Mouse (Mus musculus): ENCODE data around the gene Caprin1. TPM values are rescaled to one million over a fixed set of nuclear protein-coding genes. Genes with fewer than 3 reads are reported as not detected.

Caprin1 gene
- total RNA-seq, 2 experiments from 2014 or later, result 537 to 571 TPM

- no peak for DNase-seq
- intact Hi-C loops (cut with DNase I), result no loop called here
Observed at GRCm38 (mm10) chr2:103802422-103802821, 5.0 kb upstream of the Caprin1 start.

GRCm38 (mm10) chr2:103796861-103797466 lies 485 bp downstream of the Caprin1 start:
- peak; percentile 90 for DNase-seq
- intact Hi-C loops (cut with DNase I), result no loop called here

GRCm38 (mm10) chr2:103796211-103796860 lies 1.1 kb downstream of the Caprin1 start:
- intact Hi-C loops (cut with DNase I), result no loop called here
- peak; percentile 53 for DNase-seq

- intact Hi-C loops (cut with DNase I), result no loop called here
- peak; percentile 80 for DNase-seq
Observed at GRCm38 (mm10) chr2:103795843-103796210, 1.6 kb downstream of the Caprin1 start.

GRCm38 (mm10) chr2:103792009-103792408 lies 5.4 kb downstream of the Caprin1 start:
- intact Hi-C loops (cut with DNase I), result no loop called here
- DNase-seq, result no peak

GRCm38 (mm10) chr2:103785735-103786134 lies 11.7 kb downstream of the Caprin1 start:
- DNase-seq, result no peak
- intact Hi-C loops (cut with DNase I), result loop anchor here (10.0 kb wide), 1 partner anchor 219 kb away; no protein-coding TSS in a partner anchor

GRCm38 (mm10) chr2:103784621-103785020 lies 12.8 kb downstream of the Caprin1 start:
- intact Hi-C loops (cut with DNase I), result loop anchor here (10.0 kb wide), 1 partner anchor 220 kb away; no protein-coding TSS in a partner anchor
- DNase-seq, result no peak

GRCm38 (mm10) chr2:103762492-103762891 lies 35.0 kb downstream of the Caprin1 start:
- no peak for DNase-seq

GRCm38 (mm10) chr2:103761993-103762392 lies 35.5 kb downstream of the Caprin1 start:
- intact Hi-C loops (cut with DNase I), result no loop called here
- DNase-seq, result no peak

More at GRCm38 (mm10) chr2:103762492-103762891, 35.0 kb downstream of the Caprin1 start:
- intact Hi-C loops (cut with DNase I), result no loop called here

GRCm38 (mm10) chr2:103760906-103761716 lies 36.3 kb downstream of the Caprin1 start, which contains the start of gene Nat10:
Gene Nat10 (minus strand): TSS chr2:103761270.
- DNase-seq, result peak; percentile 98
- intact Hi-C loops (cut with DNase I), result no loop called here

GRCm38 (mm10) chr2:103760421-103760820 lies 37.0 kb downstream of the Caprin1 start:
- no peak for DNase-seq
- intact Hi-C loops (cut with DNase I), result no loop called here

GRCm38 (mm10) chr2:103755458-103756085 lies 41.9 kb downstream of the Caprin1 start:
- DNase-seq, result no peak
- intact Hi-C loops (cut with DNase I), result no loop called here

GRCm38 (mm10) chr2:103754614-103755013 lies 42.8 kb downstream of the Caprin1 start:
- intact Hi-C loops (cut with DNase I), result no loop called here
- no peak for DNase-seq

GRCm38 (mm10) chr2:103751771-103752170 lies 45.7 kb downstream of the Caprin1 start:
- intact Hi-C loops (cut with DNase I), result no loop called here
- DNase-seq, result no peak

GRCm38 (mm10) chr2:103749091-103749490 lies 48.4 kb downstream of the Caprin1 start:
- intact Hi-C loops (cut with DNase I), result loop anchor here (10.0 kb wide), 1 partner anchor 284 kb away; no protein-coding TSS in a partner anchor
- no peak for DNase-seq

- intact Hi-C loops (cut with DNase I), result loop anchor here (10.0 kb wide), 1 partner anchor 283 kb away; no protein-coding TSS in a partner anchor
- no peak for DNase-seq
Observed at GRCm38 (mm10) chr2:103747891-103748290, 49.6 kb downstream of the Caprin1 start.

GRCm38 (mm10) chr2:103746761-103747160 lies 50.7 kb downstream of the Caprin1 start:
- intact Hi-C loops (cut with DNase I), result loop anchor here (10.0 kb wide), 1 partner anchor 282 kb away; no protein-coding TSS in a partner anchor

GRCm38 (mm10) chr2:103746096-103746495 lies 51.4 kb downstream of the Caprin1 start:
- intact Hi-C loops (cut with DNase I), result loop anchor here (10.0 kb wide), 1 partner anchor 281 kb away; no protein-coding TSS in a partner anchor

More at GRCm38 (mm10) chr2:103746761-103747160, 50.7 kb downstream of the Caprin1 start:
- DNase-seq, result no peak

GRCm38 (mm10) chr2:103745481-103745880 lies 52.0 kb downstream of the Caprin1 start:
- intact Hi-C loops (cut with DNase I), result loop anchor here (10.0 kb wide), 1 partner anchor 281 kb away; no protein-coding TSS in a partner anchor

More at GRCm38 (mm10) chr2:103746096-103746495, 51.4 kb downstream of the Caprin1 start:
- no peak for DNase-seq

GRCm38 (mm10) chr2:103743988-103744387 lies 53.5 kb downstream of the Caprin1 start:
- intact Hi-C loops (cut with DNase I), result loop anchor here (10.0 kb wide), 1 partner anchor 279 kb away; no protein-coding TSS in a partner anchor
- peak; percentile 72 for DNase-seq

More at GRCm38 (mm10) chr2:103745481-103745880, 52.0 kb downstream of the Caprin1 start:
- DNase-seq, result peak; percentile 52
